Mouse (Mus musculus) embryonic fibroblast, embryonic 13.5 days (primary cell): ENCODE data around the gene Timm29.

ENCODE experiments used
- CTCF ChIP-seq: IDR thresholded peaks from 2 replicates; pipeline ENCODE4 v1.5.1; 2011; ENCODE audit warnings: mild to moderate bottlenecking, control low read depth, low read length, moderate library complexity, borderline replicate concordance; ENCODE audit not compliant: insufficient read depth
- POLR2A ChIP-seq: IDR thresholded peaks from 2 replicates; pipeline ENCODE4 v1.6.1; 2011; ENCODE audit warnings: low read depth, mild to moderate bottlenecking, control low read depth, low read length, moderate library complexity

- TF ChIP-seq CTCF (no peak), POLR2A (no peak)
Measured at GRCm38 (mm10) chr9:21635639-21636038, 43.1 kb downstream of the Timm29 start.
